Mouse (Mus musculus) splenic B cell, adult 2 months (primary cell): ENCODE measurements around the gene Clcn6.
A peak's percentile ranks its signal among the peaks of the same experiment; 100 is the strongest.

Experiments
- DNase-seq: peaks from one replicate; pipeline ENCODE4 v3.0.0-alpha.2; 2011; ENCODE audit warnings: low read depth, low spot score
- H3K27me3 ChIP-seq: 2 replicates; pipeline ENCODE4 v1.6.1; 2012; ENCODE audit warnings: mild to moderate bottlenecking, low read length, moderate library complexity, mixed read lengths; ENCODE audit not compliant: control insufficient read depth, poor library complexity, insufficient read depth, severe bottlenecking
- H3K36me3 ChIP-seq: 2 replicates; pipeline ENCODE4 v1.6.1; 2012; ENCODE audit warnings: mild to moderate bottlenecking, low read length, moderate library complexity, mixed read lengths; ENCODE audit not compliant: control insufficient read depth, poor library complexity, insufficient read depth, severe bottlenecking

The Clcn6 gene

DNA sequence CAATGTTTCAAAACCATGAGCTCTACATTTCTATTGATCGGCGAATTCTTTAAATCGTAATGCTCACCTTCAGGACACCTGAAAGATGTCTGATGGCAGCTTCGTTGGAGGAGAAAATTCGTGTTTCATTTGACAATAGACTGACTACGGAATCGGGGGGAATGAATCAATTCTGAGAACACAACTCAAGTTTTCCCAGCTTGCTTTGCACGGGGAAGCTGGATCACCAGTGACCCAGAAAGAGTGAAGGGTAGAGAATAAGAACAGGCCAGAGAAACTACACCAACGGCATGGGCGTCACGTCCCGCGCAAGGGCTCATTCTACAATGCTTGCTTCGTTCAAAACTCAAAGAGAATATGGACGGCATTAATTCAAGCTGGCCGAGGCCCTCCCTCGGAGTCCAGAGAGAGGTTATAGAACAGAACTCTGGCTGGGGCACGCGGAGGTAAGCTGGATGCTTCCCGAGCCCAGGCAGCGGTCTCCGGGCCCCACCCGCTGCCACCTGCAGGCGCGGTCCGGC lies 482 bp downstream of the Clcn6 start:
- no peak for DNase-seq

DNA sequence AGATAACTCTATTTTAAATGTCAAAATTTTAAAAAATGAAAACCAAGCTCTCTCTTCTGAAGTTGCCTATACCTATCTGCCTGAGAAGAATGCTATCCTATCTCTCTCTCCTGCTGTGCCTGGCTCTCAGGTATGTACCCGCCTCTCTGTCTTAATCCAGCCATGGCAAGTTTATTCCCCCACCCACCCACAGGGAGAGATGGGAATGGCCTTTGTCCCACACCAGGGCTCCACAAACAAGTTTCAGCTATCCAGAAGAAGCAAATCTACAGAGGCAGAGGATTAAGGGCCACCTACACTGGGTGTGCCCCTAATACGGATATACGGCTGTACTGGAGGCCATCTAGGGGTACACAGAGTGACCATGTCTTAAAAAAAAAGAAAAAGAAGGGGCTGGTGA lies 3.2 kb downstream of the Clcn6 start:
- peaks cover 4% of the 10 kb centered on the region; the same call in 1 of the 2 replicates for H3K36me3 ChIP-seq
- no peak for DNase-seq
- no peaks in the 10 kb centered on the region for H3K27me3 ChIP-seq

More for the DNA sequence above, 482 bp downstream of the Clcn6 start:
- Histone ChIP-seq H3K36me3 (no peaks in the 10 kb centered on the region), H3K27me3 (no peaks in the 10 kb centered on the region)

DNA sequence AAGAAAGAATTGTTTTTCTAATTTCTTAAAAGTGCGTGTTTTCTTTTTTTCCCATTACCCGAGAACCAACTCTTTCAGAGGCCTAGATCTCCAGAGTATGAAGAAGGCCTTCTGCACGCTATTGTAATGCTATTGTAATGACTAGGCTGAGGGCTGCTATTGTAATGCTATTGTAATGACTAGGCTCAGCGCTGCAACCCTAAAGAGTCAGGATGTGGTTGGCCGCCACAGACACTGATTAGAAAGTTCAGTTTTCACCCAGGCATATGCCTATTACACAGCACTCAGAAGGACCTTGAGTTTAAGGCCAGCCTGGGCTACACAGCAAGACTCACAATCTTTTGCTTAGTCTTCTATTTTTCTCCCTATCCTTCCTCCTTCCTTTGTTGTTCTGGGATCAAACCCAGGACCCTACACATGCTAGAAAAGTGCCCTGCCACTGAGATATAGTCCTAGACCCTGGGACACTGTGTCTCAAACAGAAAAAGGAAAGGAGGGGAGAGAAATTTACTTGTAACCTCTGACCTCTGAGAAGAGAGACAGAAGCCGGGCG lies 4.7 kb downstream of the Clcn6 start:
- H3K27me3 ChIP-seq = no peaks in the 10 kb centered on the region
- no peak for DNase-seq
- H3K36me3 ChIP-seq = peaks cover 4% of the 10 kb centered on the region; the same call in 1 of the 2 replicates

DNA sequence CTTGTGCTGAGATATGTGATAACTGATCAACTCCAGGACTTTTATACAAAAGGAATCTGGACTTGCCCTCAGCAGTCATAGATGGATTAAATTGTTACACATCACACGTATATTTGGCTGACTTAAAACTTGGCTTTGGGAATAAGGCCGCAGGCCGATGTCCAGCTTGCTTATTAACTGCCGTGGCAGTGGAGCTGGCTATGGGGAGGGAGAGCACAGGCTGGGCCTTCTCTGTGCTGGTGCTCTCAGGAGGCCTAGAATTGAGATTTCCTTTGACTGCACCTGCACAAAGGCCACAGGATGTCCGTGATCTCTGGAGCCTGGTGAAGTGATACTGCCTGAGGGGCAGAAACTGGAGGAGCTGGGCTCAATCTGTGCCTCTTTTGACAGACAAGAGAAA lies 8.1 kb downstream of the Clcn6 start:
- H3K27me3 ChIP-seq = no peaks in the 10 kb centered on the region
- DNase-seq = no peak
- H3K36me3 ChIP-seq = peaks cover 6% of the 10 kb centered on the region; the same call in 1 of the 2 replicates

DNA sequence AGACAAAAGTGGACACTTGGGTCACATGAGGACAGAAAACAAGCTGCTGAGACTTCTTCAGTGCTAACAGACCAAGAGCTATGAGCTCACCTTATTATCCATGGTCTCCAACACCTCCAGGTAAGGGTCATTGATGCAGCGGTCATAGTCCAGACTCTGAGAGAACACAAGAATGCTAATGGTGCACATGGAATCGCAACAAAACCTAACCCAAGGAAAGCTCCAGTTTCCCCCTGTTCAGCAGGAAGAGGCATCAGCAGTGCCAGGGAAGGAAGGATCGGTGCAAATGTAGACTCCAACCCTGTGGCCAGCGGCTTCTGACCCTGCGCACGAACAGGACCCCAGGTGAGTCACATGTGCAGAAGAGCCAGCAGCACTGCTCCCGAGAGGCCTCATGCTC lies 9.3 kb downstream of the Clcn6 start:
- H3K36me3 ChIP-seq = peaks cover 6% of the 10 kb centered on the region; the same call in 1 of the 2 replicates
- H3K27me3 ChIP-seq = no peaks in the 10 kb centered on the region
- no peak for DNase-seq

DNA sequence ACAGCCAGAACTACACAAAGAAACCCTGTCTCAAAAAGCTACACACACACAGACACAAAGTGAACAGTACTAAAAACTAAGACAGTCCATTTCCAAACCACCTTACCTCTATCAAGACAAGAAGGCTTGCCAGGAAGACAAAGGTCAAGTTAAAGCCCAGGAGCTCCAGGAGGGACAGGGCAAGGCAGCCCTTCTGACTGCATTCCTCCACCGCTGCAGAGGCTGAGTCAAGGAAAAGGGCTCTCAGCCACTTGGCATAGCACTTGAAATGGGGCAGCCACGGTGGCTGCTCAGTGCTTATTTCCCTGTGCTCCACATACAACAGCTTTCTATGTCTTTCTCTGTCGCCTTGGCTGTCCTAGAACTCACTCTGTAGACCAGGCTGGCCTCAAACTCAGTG lies 14.6 kb downstream of the Clcn6 start:
- Histone ChIP-seq H3K36me3 (peaks cover 2% of the 10 kb centered on the region), H3K27me3 (no peaks in the 10 kb centered on the region)
- no peak for DNase-seq

DNA sequence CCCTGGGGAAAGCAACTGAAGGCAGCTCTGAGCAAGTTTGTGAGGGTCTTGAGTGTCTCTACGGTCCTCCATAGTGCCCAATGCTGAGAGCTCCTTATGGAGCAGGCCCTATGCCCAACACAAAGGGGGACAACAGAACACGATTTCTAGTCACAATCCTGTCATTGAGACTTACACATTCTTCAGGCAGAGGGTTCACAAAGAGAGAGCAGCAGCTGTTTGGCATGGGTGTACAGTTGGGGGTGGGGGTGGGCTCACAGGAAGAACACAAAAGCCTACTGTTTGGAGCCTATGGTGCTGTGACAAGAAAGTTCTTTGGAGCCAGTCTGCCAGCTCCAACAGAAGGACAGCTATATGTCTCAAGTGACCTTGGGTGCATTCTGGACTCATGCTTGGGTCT lies 20.2 kb downstream of the Clcn6 start:
- no peaks in the 10 kb centered on the region for H3K27me3 ChIP-seq
- DNase-seq = no peak
- H3K36me3 ChIP-seq = peaks cover 12% of the 10 kb centered on the region

DNA sequence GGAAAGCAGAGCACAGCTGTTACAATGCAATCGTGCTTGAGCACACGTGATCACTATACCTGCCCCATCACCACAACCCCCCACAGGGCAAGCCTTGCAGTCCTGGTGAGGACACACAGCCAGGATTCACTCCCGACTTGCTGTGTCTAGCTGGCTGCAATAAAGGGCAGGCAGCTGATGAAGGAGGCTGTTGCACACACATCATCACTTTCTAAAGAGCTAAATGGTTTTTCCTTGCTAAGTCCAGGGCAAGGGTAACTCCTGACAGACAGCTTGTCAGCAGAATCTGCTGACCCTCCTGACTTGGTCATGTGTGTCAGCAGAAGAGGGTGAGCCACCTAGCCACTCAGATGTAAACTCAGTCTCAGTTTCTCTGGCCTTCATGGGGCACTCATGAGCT lies 21.6 kb downstream of the Clcn6 start:
- Histone ChIP-seq H3K36me3 (peaks cover 12% of the 10 kb centered on the region), H3K27me3 (no peaks in the 10 kb centered on the region)
- DNase-seq = no peak

DNA sequence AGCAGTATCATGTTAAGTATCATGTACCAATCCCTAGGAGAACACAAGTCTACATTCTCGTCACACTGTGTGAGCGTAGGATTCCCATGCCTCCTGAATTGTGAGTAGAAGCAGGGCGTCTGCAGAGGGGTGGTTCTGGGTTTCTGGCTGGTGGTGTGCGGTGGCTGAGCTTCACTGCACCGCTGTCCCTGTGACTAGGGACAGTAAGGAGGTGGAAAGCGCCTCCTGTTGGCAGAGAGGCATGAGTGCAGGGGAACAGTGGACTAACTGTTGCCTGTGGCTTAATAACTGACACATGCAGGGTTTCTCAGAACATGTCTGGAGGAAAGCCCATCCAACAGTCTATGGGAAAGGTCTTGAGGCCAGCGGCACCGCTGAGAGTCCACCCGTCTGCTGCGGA lies 23.2 kb downstream of the Clcn6 start:
- peaks cover 12% of the 10 kb centered on the region for H3K36me3 ChIP-seq
- DNase-seq = no peak
- H3K27me3 ChIP-seq = no peaks in the 10 kb centered on the region

DNA sequence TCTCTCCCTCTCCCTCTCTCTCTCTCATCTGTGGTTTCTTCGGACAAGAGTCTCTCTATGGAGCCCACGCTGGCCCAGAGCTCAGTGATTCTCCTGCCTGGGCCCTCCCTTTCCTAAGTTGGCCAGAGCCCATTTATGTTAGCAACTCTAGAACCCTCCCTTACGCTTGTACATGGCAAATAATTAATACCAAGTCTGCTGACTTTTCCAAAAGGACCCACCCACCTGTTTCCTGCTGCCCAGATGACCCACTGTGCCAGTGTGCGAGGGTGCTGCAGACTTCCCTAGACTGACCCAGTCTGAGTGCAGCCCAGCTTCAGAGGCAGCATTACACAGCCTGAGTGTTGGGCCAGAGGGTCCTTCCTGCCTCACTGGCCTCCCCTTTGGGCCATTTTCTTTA lies 26.4 kb downstream of the Clcn6 start:
- Histone ChIP-seq H3K36me3 (peaks cover 11% of the 10 kb centered on the region), H3K27me3 (no peaks in the 10 kb centered on the region)
- no peak for DNase-seq

DNA sequence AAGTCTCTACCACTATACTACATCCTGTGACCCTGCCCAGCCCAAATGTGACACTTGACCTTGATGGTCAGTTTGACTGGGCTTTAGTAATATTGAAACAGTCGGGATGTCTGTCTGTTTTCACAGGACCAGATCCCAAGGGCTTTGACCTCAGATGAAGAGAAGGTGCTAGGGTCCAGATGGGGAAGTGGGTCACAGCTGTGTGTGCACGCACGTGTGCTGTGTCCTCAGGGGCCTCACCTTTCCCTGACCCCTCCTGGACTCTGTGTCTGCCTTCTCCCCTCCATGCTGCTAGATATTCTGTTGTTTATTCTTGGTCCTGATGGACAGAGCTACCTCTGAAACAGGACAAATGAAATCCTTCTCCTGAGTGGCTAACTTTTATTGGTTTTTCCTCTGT lies 27.3 kb downstream of the Clcn6 start:
- no peaks in the 10 kb centered on the region for H3K27me3 ChIP-seq
- peaks cover 8% of the 10 kb centered on the region for H3K36me3 ChIP-seq
- DNase-seq = no peak

DNA sequence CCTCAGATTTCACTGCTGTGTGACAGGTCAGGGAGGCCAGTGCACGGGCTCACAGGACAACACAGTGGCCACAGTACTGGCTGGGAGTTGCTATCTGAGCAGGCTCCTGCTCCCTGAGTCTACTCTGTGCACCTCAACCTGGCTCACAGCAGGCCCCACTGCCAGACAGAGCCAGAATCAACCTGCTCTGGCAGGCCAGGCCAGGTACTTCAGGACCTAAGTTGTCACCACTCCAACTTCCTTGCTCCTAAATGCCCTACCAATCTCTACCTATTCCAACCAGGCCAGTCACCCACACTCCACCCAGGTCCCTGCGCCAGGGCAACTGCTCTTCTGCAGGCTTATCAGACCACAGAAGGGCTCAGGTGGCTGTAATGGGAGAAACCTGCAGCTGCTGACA lies 29.0 kb downstream of the Clcn6 start:
- Histone ChIP-seq H3K27me3 (no peaks in the 10 kb centered on the region), H3K36me3 (peaks cover 6% of the 10 kb centered on the region)

DNA sequence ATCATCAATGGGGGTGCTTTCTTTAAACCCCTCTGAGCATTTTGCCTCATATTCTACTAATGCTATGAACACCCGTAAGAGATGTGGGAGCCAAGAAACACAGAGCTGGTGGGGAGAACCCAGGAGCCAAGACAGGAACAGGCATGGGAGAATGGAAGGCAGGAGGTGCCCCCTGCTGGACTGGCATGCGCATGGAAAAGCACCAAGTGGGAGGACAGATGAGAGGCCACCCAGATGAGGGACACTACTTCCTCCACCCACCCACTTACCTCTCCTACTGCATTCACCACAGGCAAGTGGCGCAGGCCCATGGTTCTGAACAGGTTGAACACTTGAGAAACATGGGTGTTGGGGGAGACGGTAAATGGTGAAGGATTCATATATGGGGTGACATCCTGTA lies 30.2 kb downstream of the Clcn6 start:
- Histone ChIP-seq H3K36me3 (peaks cover 2% of the 10 kb centered on the region), H3K27me3 (no peaks in the 10 kb centered on the region)
- DNase-seq = peak; percentile 10

More for the DNA sequence above, 29.0 kb downstream of the Clcn6 start:
- DNase-seq = no peak

DNA sequence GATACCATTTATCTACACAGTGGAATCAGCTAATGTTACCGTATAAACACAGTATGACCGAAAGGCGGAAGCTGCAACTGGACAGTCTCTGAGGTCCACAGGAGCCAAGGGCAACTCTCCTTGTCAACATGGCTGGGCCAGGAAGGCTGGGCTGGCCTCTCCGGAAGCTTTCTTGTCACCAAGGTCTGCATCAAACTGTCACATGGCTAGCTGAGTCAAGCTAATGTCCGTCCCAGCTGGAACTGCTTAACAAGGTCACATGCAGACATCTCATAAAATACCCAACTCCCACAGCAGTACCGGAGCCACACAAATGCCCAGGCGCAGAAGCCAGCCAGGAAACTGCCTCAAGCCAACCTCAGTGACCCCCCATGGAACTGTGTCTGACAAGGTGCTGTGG lies 34.3 kb downstream of the Clcn6 start:
- H3K27me3 ChIP-seq = no peaks in the 10 kb centered on the region
- H3K36me3 ChIP-seq = peaks cover 2% of the 10 kb centered on the region
- no peak for DNase-seq

DNA sequence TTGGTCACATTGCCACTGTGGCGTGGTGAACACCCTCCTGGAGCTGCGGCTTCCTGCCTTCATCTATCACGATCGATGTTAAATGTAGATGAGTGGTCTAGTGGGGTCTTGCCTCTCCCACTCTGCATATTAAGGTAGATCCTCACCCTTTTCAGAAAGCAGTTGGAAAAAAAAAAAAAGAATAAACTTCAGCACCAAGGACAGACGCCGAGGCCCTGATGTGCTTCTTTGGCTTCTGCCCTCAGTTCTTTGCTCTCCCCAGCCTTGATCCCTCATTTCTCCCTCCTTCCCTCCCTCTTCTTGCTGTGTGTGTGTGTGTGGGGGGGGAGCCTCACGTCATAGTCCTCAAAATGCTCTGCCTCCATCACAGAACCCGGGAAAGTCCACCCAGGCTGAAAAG lies 36.8 kb downstream of the Clcn6 start:
- no peak for DNase-seq
- Histone ChIP-seq H3K36me3 (no peaks in the 10 kb centered on the region; the same call in 1 of the 2 replicates), H3K27me3 (no peaks in the 10 kb centered on the region)
